Mouse (Mus musculus): ENCODE results near the gene Zbtb38. TPM values are rescaled to one million over a fixed set of nuclear protein-coding genes. Genes with fewer than 3 reads are reported as not detected.

Zbtb38 gene
- polyA plus RNA-seq, 1 experiment from 2014 or later = 12.6 TPM

DNA sequence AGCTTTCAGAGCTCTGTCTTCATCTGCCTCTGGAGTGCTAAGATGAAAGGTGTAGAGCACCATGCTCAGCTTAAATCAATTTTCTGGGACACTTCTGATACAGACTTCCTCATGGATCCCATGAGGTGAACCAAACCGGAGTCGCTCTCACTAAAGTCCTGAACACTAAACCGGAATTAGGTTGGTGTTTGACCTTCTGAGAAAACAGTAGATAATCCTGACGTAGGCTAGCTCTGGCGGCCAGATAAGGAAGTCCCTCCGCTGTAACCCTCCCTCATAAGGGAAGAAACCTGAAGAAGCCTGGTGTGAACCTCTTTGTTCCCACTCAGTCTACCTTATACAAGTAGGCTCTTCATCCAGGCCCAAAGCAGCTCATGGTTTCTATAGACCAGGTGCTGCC, 29.0 kb downstream of the Zbtb38 start:
- H3K4me1 ChIP-seq (ENCODE audit: control insufficient read depth, insufficient read depth, low read length) = peaks cover 2% of the 10 kb centered on the region; the same call in 1 of the 2 replicates
- no peaks in the 10 kb centered on the region for H3K27me3 ChIP-seq (ENCODE audit: control insufficient read depth, insufficient read depth, low read length)
- H3K9me3 ChIP-seq (ENCODE audit: control insufficient read depth, low read length) = no peaks in the 10 kb centered on the region
- 92% methylated on average over 6 of the region's 6 CpGs for WGBS
- no peak overlapping the region for H3K27ac ChIP-seq (ENCODE audit: low read depth, low read length)
- H3K36me3 ChIP-seq (ENCODE audit: control insufficient read depth, insufficient read depth, low read length) = no peaks in the 10 kb centered on the region
- ATAC-seq (ENCODE audit: insufficient read depth, low FRiP score, low TSS enrichment) = no peak
- no peak overlapping the region for H3K4me3 ChIP-seq (ENCODE audit: low read depth, low read length)
- H3K9ac ChIP-seq (ENCODE audit: low read length) = no peak overlapping the region
- no peak overlapping the region for H3K4me2 ChIP-seq (ENCODE audit: low read depth)
- DNase-seq (ENCODE audit: low spot score) = no peak

DNA sequence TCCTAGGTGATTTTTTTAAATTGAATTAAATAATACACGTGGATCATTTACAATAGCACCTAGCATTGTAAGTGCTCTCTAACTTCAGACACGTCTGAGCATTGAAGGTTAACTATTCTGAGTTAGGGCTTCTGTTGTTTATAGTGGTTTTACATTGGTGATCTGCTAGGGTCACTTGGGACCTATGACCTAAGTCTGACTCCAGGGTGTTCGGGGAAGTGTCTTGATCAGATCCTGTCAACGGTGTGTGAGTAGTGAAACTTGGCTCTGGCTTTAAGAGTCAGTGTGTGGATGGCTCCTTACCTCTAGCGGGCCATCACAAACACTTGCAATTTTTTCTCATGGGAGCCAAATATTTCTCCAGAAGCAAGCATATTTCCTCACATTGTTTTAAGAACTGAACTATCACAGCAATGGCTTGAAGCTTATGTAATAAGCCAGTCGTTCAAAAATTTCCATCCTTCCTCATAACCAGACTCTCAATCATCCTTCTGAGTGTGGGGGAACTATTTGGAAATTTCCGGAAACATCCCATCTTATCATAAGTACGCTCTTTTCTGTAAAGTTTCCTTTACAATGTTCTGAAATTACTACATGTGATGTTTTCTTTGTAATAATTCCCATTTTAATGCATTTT, 31.4 kb downstream of the Zbtb38 start:
- 89% methylated on average over 8 of the region's 8 CpGs for WGBS

GRCm38 (mm10) chr9:96720510-96721162, 32.0 kb downstream of the Zbtb38 start:
- Histone ChIP-seq H3K9me3 (ENCODE audit: control insufficient read depth, low read length) (no peaks in the 10 kb centered on the region), H3K4me2 (ENCODE audit: low read depth) (no peak overlapping the region; the same call in 1 of the 2 replicates), H3K36me3 (ENCODE audit: control insufficient read depth, insufficient read depth, low read length) (no peaks in the 10 kb centered on the region), H3K4me1 (ENCODE audit: control insufficient read depth, insufficient read depth, low read length) (0 out of 2 replicates have a peak, but pooled peaks cover 4% of the 10 kb centered on the region), H3K27me3 (ENCODE audit: control insufficient read depth, insufficient read depth, low read length) (no peaks in the 10 kb centered on the region), H3K4me3 (ENCODE audit: low read depth, low read length) (no peak overlapping the region), H3K9ac (ENCODE audit: low read length) (no peak overlapping the region; the same call in 1 of the 2 replicates), H3K27ac (ENCODE audit: low read depth, low read length) (no peak overlapping the region)
- ATAC-seq (ENCODE audit: insufficient read depth, low FRiP score, low TSS enrichment) (no peak), DNase-seq (ENCODE audit: low spot score) (no peak)
- WGBS = 77% methylated on average over 11 of the region's 11 CpGs

More for the DNA sequence above, 31.4 kb downstream of the Zbtb38 start:
- H3K9me3 ChIP-seq (ENCODE audit: control insufficient read depth, low read length) = no peaks in the 10 kb centered on the region
- no peak overlapping the region for H3K27ac ChIP-seq (ENCODE audit: low read depth, low read length)
- H3K27me3 ChIP-seq (ENCODE audit: control insufficient read depth, insufficient read depth, low read length) = no peaks in the 10 kb centered on the region
- H3K4me3 ChIP-seq (ENCODE audit: low read depth, low read length) = no peak overlapping the region
- no peak overlapping the region for H3K9ac ChIP-seq (ENCODE audit: low read length)
- H3K4me2 ChIP-seq (ENCODE audit: low read depth) = no peak overlapping the region
- ATAC-seq (ENCODE audit: insufficient read depth, low FRiP score, low TSS enrichment) (no peak), DNase-seq (ENCODE audit: low spot score) (no peak)
- H3K4me1 ChIP-seq (ENCODE audit: control insufficient read depth, insufficient read depth, low read length) = 0 out of 2 replicates have a peak, but pooled peaks cover 2% of the 10 kb centered on the region
- no peaks in the 10 kb centered on the region for H3K36me3 ChIP-seq (ENCODE audit: control insufficient read depth, insufficient read depth, low read length)

GRCm38 (mm10) chr9:96719408-96720158, 33.0 kb downstream of the Zbtb38 start:
- Histone ChIP-seq H3K36me3 (ENCODE audit: control insufficient read depth, insufficient read depth, low read length) (no peaks in the 10 kb centered on the region), H3K4me1 (ENCODE audit: control insufficient read depth, insufficient read depth, low read length) (0 out of 2 replicates have a peak, but pooled peaks cover 4% of the 10 kb centered on the region), H3K4me2 (ENCODE audit: low read depth) (peak overlapping the region; percentile 69), H3K4me3 (ENCODE audit: low read depth, low read length) (peak overlapping the region; percentile 81), H3K27ac (ENCODE audit: low read depth, low read length) (peak overlapping the region; percentile 92), H3K9me3 (ENCODE audit: control insufficient read depth, low read length) (no peaks in the 10 kb centered on the region), H3K27me3 (ENCODE audit: control insufficient read depth, insufficient read depth, low read length) (no peaks in the 10 kb centered on the region), H3K9ac (ENCODE audit: low read length) (peak overlapping the region; percentile 98)
- ATAC-seq (ENCODE audit: insufficient read depth, low FRiP score, low TSS enrichment) (peak; percentile 92), DNase-seq (ENCODE audit: low spot score) (peak; percentile 74)
- WGBS = under 1% methylated on average over 69 of the region's 85 CpGs

DNA sequence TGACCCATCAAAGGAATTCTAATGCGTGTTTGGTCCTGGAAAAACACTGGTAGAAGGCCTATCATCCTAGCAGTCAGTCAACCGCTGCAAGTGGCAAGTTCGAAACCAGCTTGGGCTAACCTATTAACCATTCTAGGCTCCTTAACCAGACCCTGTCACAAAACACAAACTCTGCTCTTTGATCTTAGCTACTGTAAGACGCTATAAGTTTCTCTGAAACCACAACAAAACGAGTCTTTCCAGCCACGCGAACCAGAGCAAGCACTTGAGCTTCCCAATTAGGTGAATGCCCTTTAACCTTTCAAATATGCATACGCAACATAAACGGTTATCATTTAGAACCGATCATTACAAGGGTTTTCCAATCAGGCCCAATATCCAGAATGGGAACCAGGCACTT, 33.7 kb downstream of the Zbtb38 start:
- Histone ChIP-seq H3K27me3 (ENCODE audit: control insufficient read depth, insufficient read depth, low read length) (no peaks in the 10 kb centered on the region), H3K4me1 (ENCODE audit: control insufficient read depth, insufficient read depth, low read length) (0 out of 2 replicates have a peak, but pooled peaks cover 4% of the 10 kb centered on the region), H3K9ac (ENCODE audit: low read length) (peak overlapping the region; percentile 98), H3K36me3 (ENCODE audit: control insufficient read depth, insufficient read depth, low read length) (no peaks in the 10 kb centered on the region), H3K4me3 (ENCODE audit: low read depth, low read length) (peak overlapping the region; percentile 81), H3K27ac (ENCODE audit: low read depth, low read length) (peak overlapping the region; percentile 92; the same call in 1 of the 2 replicates), H3K4me2 (ENCODE audit: low read depth) (peak overlapping the region; percentile 69), H3K9me3 (ENCODE audit: control insufficient read depth, low read length) (no peaks in the 10 kb centered on the region)
- DNase-seq (ENCODE audit: low spot score) (no peak), ATAC-seq (ENCODE audit: insufficient read depth, low FRiP score, low TSS enrichment) (no peak)
- 65% methylated on average over 10 of the region's 10 CpGs for WGBS

DNA sequence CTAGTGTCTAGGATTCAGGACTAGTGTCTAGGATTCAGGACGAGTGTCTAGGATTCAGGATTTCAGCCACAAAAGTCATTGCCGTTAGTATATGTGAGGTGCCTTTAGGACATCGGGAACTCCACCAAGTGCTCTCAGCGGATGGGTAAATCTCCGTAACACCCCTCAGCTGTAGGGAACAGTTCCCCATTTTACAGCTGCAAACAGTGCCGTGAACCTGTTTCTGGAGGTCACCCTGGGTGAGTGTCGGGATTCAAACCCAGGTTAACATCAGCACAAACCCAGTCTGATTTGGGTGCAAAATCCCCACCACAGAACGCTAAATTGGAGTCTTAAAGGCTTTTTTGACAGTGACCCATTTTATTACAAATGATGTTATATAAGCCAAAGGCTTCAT, 34.2 kb downstream of the Zbtb38 start:
- 0 out of 2 replicates have a peak, but pooled peaks cover 4% of the 10 kb centered on the region for H3K4me1 ChIP-seq (ENCODE audit: control insufficient read depth, insufficient read depth, low read length)
- H3K4me2 ChIP-seq (ENCODE audit: low read depth) = no peak overlapping the region
- DNase-seq (ENCODE audit: low spot score) = no peak
- WGBS = 94% methylated on average over 8 of the region's 8 CpGs
- no peak overlapping the region for H3K27ac ChIP-seq (ENCODE audit: low read depth, low read length)
- no peaks in the 10 kb centered on the region for H3K9me3 ChIP-seq (ENCODE audit: control insufficient read depth, low read length)
- no peak for ATAC-seq (ENCODE audit: insufficient read depth, low FRiP score, low TSS enrichment)
- H3K9ac ChIP-seq (ENCODE audit: low read length) = no peak overlapping the region
- H3K27me3 ChIP-seq (ENCODE audit: control insufficient read depth, insufficient read depth, low read length) = no peaks in the 10 kb centered on the region
- no peaks in the 10 kb centered on the region for H3K36me3 ChIP-seq (ENCODE audit: control insufficient read depth, insufficient read depth, low read length)
- no peak overlapping the region for H3K4me3 ChIP-seq (ENCODE audit: low read depth, low read length)

- no peak for DNase-seq (ENCODE audit: low spot score)
- no peak overlapping the region for H3K27ac ChIP-seq (ENCODE audit: low read depth, low read length)
- H3K9me3 ChIP-seq (ENCODE audit: control insufficient read depth, low read length) = no peaks in the 10 kb centered on the region
- no peaks in the 10 kb centered on the region for H3K36me3 ChIP-seq (ENCODE audit: control insufficient read depth, insufficient read depth, low read length)
- no peak overlapping the region for H3K4me3 ChIP-seq (ENCODE audit: low read depth, low read length)
- H3K4me2 ChIP-seq (ENCODE audit: low read depth) = no peak overlapping the region
- WGBS = 92% methylated on average over 16 of the region's 16 CpGs
- 0 out of 2 replicates have a peak, but pooled peaks cover 4% of the 10 kb centered on the region for H3K4me1 ChIP-seq (ENCODE audit: control insufficient read depth, insufficient read depth, low read length)
- no peaks in the 10 kb centered on the region for H3K27me3 ChIP-seq (ENCODE audit: control insufficient read depth, insufficient read depth, low read length)
- ATAC-seq (ENCODE audit: insufficient read depth, low FRiP score, low TSS enrichment) = no peak
- H3K9ac ChIP-seq (ENCODE audit: low read length) = no peak overlapping the region
These were observed 34.8 kb downstream of the Zbtb38 start for GRCm38 (mm10) chr9:96717698-96718401.

- 88% methylated on average over 14 of the region's 14 CpGs for WGBS
- Histone ChIP-seq H3K27me3 (ENCODE audit: control insufficient read depth, insufficient read depth, low read length) (no peaks in the 10 kb centered on the region), H3K9ac (ENCODE audit: low read length) (no peak overlapping the region), H3K9me3 (ENCODE audit: control insufficient read depth, low read length) (no peaks in the 10 kb centered on the region), H3K4me3 (ENCODE audit: low read depth, low read length) (no peak overlapping the region), H3K27ac (ENCODE audit: low read depth, low read length) (no peak overlapping the region), H3K4me2 (ENCODE audit: low read depth) (no peak overlapping the region), H3K36me3 (ENCODE audit: control insufficient read depth, insufficient read depth, low read length) (no peaks in the 10 kb centered on the region), H3K4me1 (ENCODE audit: control insufficient read depth, insufficient read depth, low read length) (0 out of 2 replicates have a peak, but pooled peaks cover 4% of the 10 kb centered on the region)
- ATAC-seq (ENCODE audit: insufficient read depth, low FRiP score, low TSS enrichment) (no peak), DNase-seq (ENCODE audit: low spot score) (no peak)
These were observed 35.7 kb downstream of the Zbtb38 start for GRCm38 (mm10) chr9:96716735-96717444.
